13 mouse cellular contexts compared by ENCODE assay signal in genomic region chr8:70617985-70618384, GRCm38 (mm10). TPM values are rescaled to one million over a fixed set of nuclear protein-coding genes. Genes with fewer than 3 reads are reported as not detected.
DNase-seq lines count a peak whose midpoint lies in the region; ATAC-seq and TF ChIP-seq lines count a peak whose summit lies in the region.
"Had no signal": no experiment of that assay in that cellular context is flagged by ENCODE, and none has a peak within 500 bp of the region (broad histone marks: within the 10 kb centered on the region; RNA-seq: fewer than 3 reads in every experiment).

No protein-coding gene starts in this region.

- no peaks in the 10 kb centered on the region for H3K36me3 ChIP-seq in intestine, embryonic 16.5 days (ENCODE audit: control insufficient read depth, insufficient read depth, low read length)
- no peaks in the 10 kb centered on the region for H3K36me3 ChIP-seq in intestine, embryonic 15.5 days
- no peaks in the 10 kb centered on the region for H3K36me3 ChIP-seq in E14TG2a.4 (ENCODE audit: insufficient read depth, low read length)
- H3K36me3 ChIP-seq in liver, embryonic 11.5 days (ENCODE audit: control insufficient read depth, insufficient read depth, low read length), result no peaks in the 10 kb centered on the region
- H3K36me3 ChIP-seq: neural tube, embryonic 15.5 days had no signal

- H3K27ac ChIP-seq in intestine, embryonic 16.5 days (ENCODE audit: low read length), result no peak overlapping the region
- H3K27ac ChIP-seq in intestine, embryonic 15.5 days, result no peak overlapping the region
- peak overlapping the region; percentile 86 for H3K27ac ChIP-seq in bone marrow, adult 2 months (ENCODE audit: control insufficient read depth, insufficient read depth, low read depth, low read length, poor library complexity)
- H3K27ac ChIP-seq in liver, embryonic 11.5 days (ENCODE audit: low read depth, low read length), result peak overlapping the region; percentile 93
- H3K27ac ChIP-seq: neural tube, embryonic 15.5 days had no signal

- ATAC-seq in intestine, embryonic 16.5 days, result no peak
- no peak for ATAC-seq in intestine, embryonic 15.5 days
- peak; percentile 27; the same call in 1 of the 2 replicates for ATAC-seq in liver, embryonic 11.5 days (replicated peaks; ENCODE audit: low FRiP score)
- ATAC-seq: inflammation-experienced regulatory T-cells, adult 6 months had no signal

- peaks cover 6% of the 10 kb centered on the region; the same call in 1 of the 2 replicates for H3K27me3 ChIP-seq in intestine, embryonic 16.5 days (replicated peaks; ENCODE audit: control insufficient read depth, insufficient read depth, low read length)
- no peaks in the 10 kb centered on the region for H3K27me3 ChIP-seq in intestine, embryonic 15.5 days (replicated peaks)
- peaks cover 16% of the 10 kb centered on the region for H3K27me3 ChIP-seq in E14TG2a.4 (ENCODE audit: insufficient read depth, low read length)
- no peaks in the 10 kb centered on the region for H3K27me3 ChIP-seq in liver, embryonic 11.5 days (replicated peaks; ENCODE audit: control insufficient read depth, insufficient read depth, low read length)

- WGBS in intestine, embryonic 16.5 days, result 79% methylated on average over 11 of the region's 11 CpGs
- WGBS in intestine, embryonic 15.5 days, result 83% methylated on average over 11 of the region's 11 CpGs
- WGBS in bone marrow, adult 2 months, result 21% methylated on average over 11 of the region's 11 CpGs
- WGBS in liver, embryonic 11.5 days, result 41% methylated on average over 11 of the region's 11 CpGs

- no peak overlapping the region for H3K4me2 ChIP-seq in intestine, embryonic 16.5 days (ENCODE audit: low read depth, low read length)
- no peak overlapping the region for H3K4me2 ChIP-seq in intestine, embryonic 15.5 days (replicated peaks)
- H3K4me2 ChIP-seq in liver, embryonic 11.5 days, result peak overlapping the region; percentile 58
- H3K4me2 ChIP-seq: midbrain, embryonic 11.5 days; neural tube, embryonic 15.5 days had no signal

- H3K4me1 ChIP-seq in intestine, embryonic 16.5 days (ENCODE audit: control insufficient read depth, insufficient read depth, low read length), result peaks cover 10% of the 10 kb centered on the region; the same call in 1 of the 2 replicates
- H3K4me1 ChIP-seq in intestine, embryonic 15.5 days (replicated peaks), result no peaks in the 10 kb centered on the region; the same call in 1 of the 2 replicates
- H3K4me1 ChIP-seq in E14TG2a.4 (replicated peaks; ENCODE audit: low read depth, low read length), result peaks cover 59% of the 10 kb centered on the region
- H3K4me1 ChIP-seq in bone marrow, adult 2 months (ENCODE audit: control insufficient read depth, insufficient read depth, low read length), result peaks cover 12% of the 10 kb centered on the region
- peaks cover 58% of the 10 kb centered on the region for H3K4me1 ChIP-seq in liver, embryonic 11.5 days (replicated peaks; ENCODE audit: control insufficient read depth, insufficient read depth, low read length)
- H3K4me1 ChIP-seq: neural tube, embryonic 15.5 days had no signal

- no peak for TF ChIP-seq POLR2A in bone marrow, adult 2 months (IDR thresholded peaks at IDR 0.05; ENCODE audit: borderline replicate concordance, control insufficient read depth, low read depth, low read length)

- intact Hi-C loops in left cerebral cortex, postnatal 36 days (cut with DNase I), result no loop called here
- intact Hi-C loops in left cerebral cortex, postnatal 10 days (cut with DNase I), result loop anchor here (5.0 kb wide), 1 partner anchor 49 kb away; no protein-coding TSS in a partner anchor

- TF ChIP-seq CTCF in E14TG2a.4 (conservative IDR thresholded peaks at IDR 0.05; ENCODE audit: low read length), result no peak
- TF ChIP-seq CTCF in bone marrow, adult 2 months (IDR thresholded peaks at IDR 0.05; ENCODE audit: control insufficient read depth, insufficient read depth, low read length), result no peak

- DNase-seq in liver, embryonic 11.5 days (ENCODE audit: low spot score), result no peak
- DNase-seq in left cerebral cortex, postnatal 36 days (ENCODE audit: low spot score in 2 of 2), result no peak
- no peak for DNase-seq in left cerebral cortex, postnatal 10 days (ENCODE audit: extremely low spot score in 1 of 2, low spot score in 2 of 2)
- no peak for DNase-seq in layer of hippocampus, adult 8-10 months (ENCODE audit: low spot score in 2 of 2)
- DNase-seq: cerebellum, adult 9-11 months; layer of hippocampus, postnatal 36 days had no signal

- H3K4me3 ChIP-seq in intestine, embryonic 16.5 days (ENCODE audit: low read length), result peak overlapping the region; percentile 4; the same call in 1 of the 2 replicates
- H3K4me3 ChIP-seq in intestine, embryonic 15.5 days (replicated peaks), result no peak overlapping the region
- peak overlapping the region; percentile 57 for H3K4me3 ChIP-seq in E14TG2a.4 (replicated peaks; ENCODE audit: low read length)
- H3K4me3 ChIP-seq in bone marrow, adult 2 months (replicated peaks; ENCODE audit: control insufficient read depth, low read depth, low read length), result peak overlapping the region; percentile 71
- peak overlapping the region; percentile 24 for H3K4me3 ChIP-seq in liver, embryonic 11.5 days (ENCODE audit: low read depth, low read length)
- H3K4me3 ChIP-seq: neural tube, embryonic 15.5 days had no signal

- H3K9me3 ChIP-seq in intestine, embryonic 16.5 days (ENCODE audit: control insufficient read depth, low read length), result no peaks in the 10 kb centered on the region
- H3K9me3 ChIP-seq in intestine, embryonic 15.5 days, result no peaks in the 10 kb centered on the region
- H3K9me3 ChIP-seq in E14TG2a.4 (ENCODE audit: low read length), result no peaks in the 10 kb centered on the region
- H3K9me3 ChIP-seq in liver, embryonic 11.5 days (ENCODE audit: control insufficient read depth, low read length), result no peaks in the 10 kb centered on the region
- H3K9me3 ChIP-seq: neural tube, embryonic 15.5 days had no signal

- 0 out of 2 replicates have a peak overlapping the region, but pooled peaks have one; percentile 33 for H3K9ac ChIP-seq in intestine, embryonic 16.5 days (ENCODE audit: low read depth, low read length)
- no peak overlapping the region for H3K9ac ChIP-seq in intestine, embryonic 15.5 days
- H3K9ac ChIP-seq in liver, embryonic 11.5 days (ENCODE audit: low read depth, low read length), result peak overlapping the region; percentile 64
- H3K9ac ChIP-seq: neural tube, embryonic 15.5 days had no signal

RNA-seq across cellular contexts. Expression of gene Lrrc25, which starts 2.0 kb away (rescaled TPM):
- 2.9 and 3.0 TPM in 2 replicates for polyA plus RNA-seq in intestine, embryonic 16.5 days (2015; fragmentation: Nextera tagmentation; extraction: Ambion mirVana)
- 2.4 and 2.5 TPM in 2 replicates for polyA plus RNA-seq in intestine, embryonic 15.5 days (2015; fragmentation: Nextera tagmentation; extraction: Ambion mirVana)
- 3.4 and 18.8 TPM in 2 replicates for polyA plus RNA-seq in bone marrow, adult 2 months (2011; ENCODE audit: insufficient read depth, insufficient read length, low replicate concordance, missing spikeins)
- 4.5 and 5.3 TPM in 2 replicates for polyA plus RNA-seq in liver, embryonic 11.5 days (2014; fragmentation: Nextera tagmentation; extraction: Ambion mirVana)
- total RNA-seq in left cerebral cortex, postnatal 36 days (2021), result 1 to 10 TPM in 1 of 2 experiments, under 1 TPM in 1; 0.44 to 1.2 TPM
- total RNA-seq in left cerebral cortex, postnatal 10 days (2021), result 1 to 10 TPM in 1 of 2 experiments, under 1 TPM in 1; 0.94 to 1.1 TPM
- 1 to 10 TPM in 2 of 4 experiments, under 1 TPM in 2; 0.24 to 1.6 (median 1.1) TPM for total RNA-seq in layer of hippocampus, adult 8-10 months (2022)

RNA-seq across cellular contexts. Expression of gene Ssbp4, which starts 9.3 kb away (rescaled TPM):
- polyA plus RNA-seq in intestine, embryonic 16.5 days (2015; fragmentation: Nextera tagmentation; extraction: Ambion mirVana), result 63.2 and 73.9 TPM in 2 replicates
- polyA plus RNA-seq in intestine, embryonic 15.5 days (2015; fragmentation: Nextera tagmentation; extraction: Ambion mirVana), result 86.9 and 91.7 TPM in 2 replicates
- 45.2 and 107 TPM in 2 replicates for polyA plus RNA-seq in bone marrow, adult 2 months (2011; ENCODE audit: insufficient read depth, insufficient read length, low replicate concordance, missing spikeins)
- 144 and 173 TPM in 2 replicates for polyA plus RNA-seq in liver, embryonic 11.5 days (2014; fragmentation: Nextera tagmentation; extraction: Ambion mirVana)
- total RNA-seq in left cerebral cortex, postnatal 36 days (2021), result 100 to 1,000 TPM; 257 to 265 TPM
- 100 to 1,000 TPM; 236 to 250 TPM for total RNA-seq in left cerebral cortex, postnatal 10 days (2021)
- 100 to 1,000 TPM; 196 to 262 (median 224) TPM for total RNA-seq in layer of hippocampus, adult 8-10 months (2022)

RNA-seq across cellular contexts. Expression of gene Gdf15, which starts 14.3 kb away (rescaled TPM):
- 3.6 and 3.7 TPM in 2 replicates for polyA plus RNA-seq in intestine, embryonic 16.5 days (2015; fragmentation: Nextera tagmentation; extraction: Ambion mirVana)
- 2.3 and 2.9 TPM in 2 replicates for polyA plus RNA-seq in intestine, embryonic 15.5 days (2015; fragmentation: Nextera tagmentation; extraction: Ambion mirVana)
- polyA plus RNA-seq in bone marrow, adult 2 months (2011; ENCODE audit: insufficient read depth, insufficient read length, low replicate concordance, missing spikeins), result 3.1 TPM in 1 of 2 replicates, not detected in the other
- 4.2 and 4.9 TPM in 2 replicates for polyA plus RNA-seq in liver, embryonic 11.5 days (2014; fragmentation: Nextera tagmentation; extraction: Ambion mirVana)
- total RNA-seq in left cerebral cortex, postnatal 36 days (2021), result not detected
- not detected for total RNA-seq in left cerebral cortex, postnatal 10 days (2021)
- total RNA-seq in layer of hippocampus, adult 8-10 months (2022), result not detected
- total RNA-seq: layer of hippocampus, postnatal 36 days had no signal
- polyA plus RNA-seq: inflammation-experienced regulatory T-cells, adult 6 months had no signal

RNA-seq across cellular contexts. Expression of gene Isyna1, which starts 23.8 kb away (rescaled TPM):
- 105 and 121 TPM in 2 replicates for polyA plus RNA-seq in intestine, embryonic 16.5 days (2015; fragmentation: Nextera tagmentation; extraction: Ambion mirVana)
- 123 and 130 TPM in 2 replicates for polyA plus RNA-seq in intestine, embryonic 15.5 days (2015; fragmentation: Nextera tagmentation; extraction: Ambion mirVana)
- 11.2 and 23.7 TPM in 2 replicates for polyA plus RNA-seq in bone marrow, adult 2 months (2011; ENCODE audit: insufficient read depth, insufficient read length, low replicate concordance, missing spikeins)
- 177 and 188 TPM in 2 replicates for polyA plus RNA-seq in liver, embryonic 11.5 days (2014; fragmentation: Nextera tagmentation; extraction: Ambion mirVana)
- total RNA-seq in left cerebral cortex, postnatal 36 days (2021), result 10 to 100 TPM; 47.5 to 53.0 TPM
- total RNA-seq in left cerebral cortex, postnatal 10 days (2021), result 10 to 100 TPM; 46.6 to 53.2 TPM
- 10 to 100 TPM; 42.8 to 55.9 (median 51.8) TPM for total RNA-seq in layer of hippocampus, adult 8-10 months (2022)

RNA-seq across cellular contexts. Expression of gene Pgpep1, which starts 42.2 kb away (rescaled TPM):
- 88.3 and 101 TPM in 2 replicates for polyA plus RNA-seq in intestine, embryonic 16.5 days (2015; fragmentation: Nextera tagmentation; extraction: Ambion mirVana)
- polyA plus RNA-seq in intestine, embryonic 15.5 days (2015; fragmentation: Nextera tagmentation; extraction: Ambion mirVana), result 58.0 and 74.2 TPM in 2 replicates
- polyA plus RNA-seq in bone marrow, adult 2 months (2011; ENCODE audit: insufficient read depth, insufficient read length, low replicate concordance, missing spikeins), result 4.3 and 21.1 TPM in 2 replicates
- polyA plus RNA-seq in liver, embryonic 11.5 days (2014; fragmentation: Nextera tagmentation; extraction: Ambion mirVana), result 33.7 and 34.6 TPM in 2 replicates
- 10 to 100 TPM; 11.6 to 17.2 TPM for total RNA-seq in left cerebral cortex, postnatal 36 days (2021)
- 10 to 100 TPM; 11.5 to 15.9 TPM for total RNA-seq in left cerebral cortex, postnatal 10 days (2021)
- total RNA-seq in layer of hippocampus, adult 8-10 months (2022), result 10 to 100 TPM; 19.8 to 34.7 (median 23.3) TPM

Comparison
In these comparisons a context has a peak if more than half of its experiments do, and no peak if none do; other contexts are left out.
1. H3K27ac ChIP-seq: peak in bone marrow, adult 2 months (single experiment) and liver, embryonic 11.5 days (single experiment); none in intestine, embryonic 16.5 days (single experiment) and intestine, embryonic 15.5 days (single experiment).